Mouse (Mus musculus) midbrain, embryonic 15.5 days (tissue): ENCODE data around the gene Aloxe3. TPM values are rescaled to one million over a fixed set of nuclear protein-coding genes. Genes with fewer than 3 reads are reported as not detected.

Experiments used
- ATAC-seq: fragments of 200-750 bp; cut with Nextera tagmentation; replicated peaks from 2 replicates; pipeline ENCODE4 v1.8.0; 2017; ENCODE audit warnings: moderate TSS enrichment
- H3K27ac ChIP-seq: fragments of 300-500 bp; sonication (generic); 2 replicates; pipeline ENCODE4 v1.5.1; 2015; ENCODE audit warnings: mild to moderate bottlenecking, inconsistent platforms
- H3K27me3 ChIP-seq: fragments of 300-500 bp; sonication (generic); replicated peaks from 2 replicates; pipeline ENCODE4 v1.6.1; 2015; ENCODE audit warnings: inconsistent platforms
- H3K36me3 ChIP-seq: fragments of 300-500 bp; sonication (generic); replicated peaks from 2 replicates; pipeline ENCODE4 v1.6.1; 2015; ENCODE audit warnings: inconsistent platforms
- H3K4me1 ChIP-seq: fragments of 300-500 bp; sonication (generic); 2 replicates; pipeline ENCODE4 v1.6.1; 2015; ENCODE audit warnings: inconsistent platforms
- H3K4me2 ChIP-seq: fragments of 300-500 bp; sonication (generic); 2 replicates; pipeline ENCODE4 v1.6.1; 2015; ENCODE audit warnings: inconsistent platforms, mild to moderate bottlenecking, moderate library complexity
- H3K4me3 ChIP-seq: fragments of 300-500 bp; sonication (generic); 2 replicates; pipeline ENCODE4 v1.5.1; 2015; ENCODE audit warnings: mild to moderate bottlenecking, inconsistent platforms
- H3K9ac ChIP-seq: fragments of 300-500 bp; sonication (generic); 2 replicates; pipeline ENCODE4 v1.6.1; 2015; ENCODE audit warnings: mild to moderate bottlenecking, inconsistent platforms
- H3K9me3 ChIP-seq: fragments of 300-500 bp; sonication (generic); 2 replicates; pipeline ENCODE4 v1.6.1; 2016; ENCODE audit warnings: inconsistent platforms
- WGBS: fragments of 180-500 bp; shearing (Covaris S2); methylation state at CpG from one replicate; pipeline ENCODE4 v1.1.7; 2015; ENCODE audit warnings: mixed read lengths; 5-methylcytosine and 5-hydroxymethylcytosine counted together
- polyA plus RNA-seq: library from polyadenylated mRNA; unstranded; fragments of >200 nt; fragmentation: Nextera tagmentation; extraction: Ambion mirVana; gene quantifications from 2 replicates; pipeline ENCODE4 v1.2.1, GENCODE M21; 2015

Gene Aloxe3
- polyA plus RNA-seq, 1 experiment from 2014 or later = 8.0 TPM

DNA sequence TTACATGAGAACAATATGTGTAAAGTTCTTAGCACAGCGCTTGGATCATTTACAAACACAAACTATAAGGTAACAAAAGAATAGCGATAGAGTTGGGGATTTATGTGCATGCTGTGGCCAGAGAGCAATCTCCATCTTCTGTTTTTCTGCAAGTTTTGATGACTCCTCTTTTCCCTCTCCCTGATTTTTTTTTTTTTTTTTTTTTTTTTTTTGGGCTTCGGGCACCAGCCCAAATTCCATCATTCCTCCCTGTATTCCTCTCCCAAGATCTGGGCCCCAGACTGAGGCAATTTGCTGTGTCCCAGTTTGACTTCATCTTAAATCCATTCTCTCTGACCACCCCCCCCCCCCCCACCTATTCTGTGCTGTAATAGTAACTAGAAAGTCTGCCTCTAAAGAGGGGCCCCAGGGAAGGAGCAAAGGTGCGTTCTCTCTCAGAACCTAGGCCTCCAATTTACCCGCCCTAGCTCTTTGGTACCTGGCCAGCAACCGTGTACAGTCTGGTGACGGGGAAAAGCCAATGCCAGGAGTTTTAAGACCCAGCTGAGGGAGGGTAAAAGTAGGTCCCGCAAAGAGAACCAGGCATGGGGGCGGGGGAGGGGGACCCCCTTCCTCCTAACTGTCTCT lies 29.2 kb upstream of the Aloxe3 start:
- Histone ChIP-seq H3K36me3 (no peaks in the 10 kb centered on the region; the same call in 1 of the 2 replicates), H3K27ac (peak overlapping the region; percentile 78), H3K27me3 (no peaks in the 10 kb centered on the region), H3K4me1 (peaks cover 68% of the 10 kb centered on the region), H3K9me3 (no peaks in the 10 kb centered on the region), H3K9ac (peak overlapping the region; percentile 2; the same call in 1 of the 2 replicates), H3K4me2 (peak overlapping the region; percentile 82), H3K4me3 (peak overlapping the region; percentile 47)
- ATAC-seq = no peak
- 17% methylated on average over 9 of the region's 9 CpGs for whole genome bisulfite sequencing

DNA sequence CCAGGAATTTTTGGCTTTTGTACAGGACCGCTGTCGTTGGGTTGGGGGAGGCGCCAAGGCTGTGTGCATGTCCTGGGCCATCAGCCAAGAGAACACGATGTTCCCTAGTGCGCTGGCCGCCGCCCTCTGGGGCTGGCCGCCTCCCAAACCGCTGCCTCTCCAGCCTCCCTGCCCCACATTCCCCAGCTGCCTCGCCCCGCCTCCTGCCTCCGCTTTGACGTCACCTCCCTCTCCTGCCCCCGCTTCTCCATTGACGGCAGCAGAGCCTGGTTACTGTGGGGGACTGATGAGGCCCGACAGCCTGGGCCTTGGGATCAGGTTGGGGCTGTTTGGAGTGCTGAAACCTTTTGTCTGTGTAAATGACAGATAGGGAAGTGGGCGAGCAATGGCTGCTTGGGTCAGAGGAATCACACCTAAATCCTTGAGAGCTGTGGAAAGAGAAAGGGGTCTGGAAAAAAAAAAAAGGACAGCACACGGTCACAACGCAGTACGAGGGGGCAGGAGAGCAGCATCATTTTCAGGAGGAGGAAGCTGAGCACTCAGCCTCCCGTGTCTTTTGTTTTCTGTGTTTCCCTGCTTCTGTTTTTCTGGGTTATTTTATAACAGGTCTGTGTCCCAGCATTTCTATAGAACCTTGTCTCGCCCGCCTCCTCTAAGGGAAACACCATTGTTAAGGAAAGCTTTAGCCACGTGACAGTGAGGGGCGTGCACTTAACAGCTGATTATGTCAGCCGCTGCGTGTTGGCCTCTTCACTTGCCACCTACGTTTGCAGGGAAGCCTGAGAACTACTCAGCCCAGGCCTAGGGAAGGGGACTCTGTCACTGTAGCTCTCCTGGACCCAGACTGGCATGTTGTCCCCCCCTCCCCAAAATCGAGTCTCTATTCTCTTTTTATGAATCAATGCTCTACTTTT lies 28.5 kb upstream of the Aloxe3 start:
- H3K27me3 ChIP-seq = no peaks in the 10 kb centered on the region
- H3K9ac ChIP-seq = peak overlapping the region; percentile 2; the same call in 1 of the 2 replicates
- 3% methylated on average over 29 of the region's 29 CpGs for WGBS
- peaks cover 68% of the 10 kb centered on the region for H3K4me1 ChIP-seq
- H3K9me3 ChIP-seq = no peaks in the 10 kb centered on the region
- peak overlapping the region; percentile 26 for H3K4me3 ChIP-seq
- H3K27ac ChIP-seq = peak overlapping the region; percentile 78
- H3K36me3 ChIP-seq = peaks cover 8% of the 10 kb centered on the region; the same call in 1 of the 2 replicates
- H3K4me2 ChIP-seq = peak overlapping the region; percentile 80
- ATAC-seq = no peak

DNA sequence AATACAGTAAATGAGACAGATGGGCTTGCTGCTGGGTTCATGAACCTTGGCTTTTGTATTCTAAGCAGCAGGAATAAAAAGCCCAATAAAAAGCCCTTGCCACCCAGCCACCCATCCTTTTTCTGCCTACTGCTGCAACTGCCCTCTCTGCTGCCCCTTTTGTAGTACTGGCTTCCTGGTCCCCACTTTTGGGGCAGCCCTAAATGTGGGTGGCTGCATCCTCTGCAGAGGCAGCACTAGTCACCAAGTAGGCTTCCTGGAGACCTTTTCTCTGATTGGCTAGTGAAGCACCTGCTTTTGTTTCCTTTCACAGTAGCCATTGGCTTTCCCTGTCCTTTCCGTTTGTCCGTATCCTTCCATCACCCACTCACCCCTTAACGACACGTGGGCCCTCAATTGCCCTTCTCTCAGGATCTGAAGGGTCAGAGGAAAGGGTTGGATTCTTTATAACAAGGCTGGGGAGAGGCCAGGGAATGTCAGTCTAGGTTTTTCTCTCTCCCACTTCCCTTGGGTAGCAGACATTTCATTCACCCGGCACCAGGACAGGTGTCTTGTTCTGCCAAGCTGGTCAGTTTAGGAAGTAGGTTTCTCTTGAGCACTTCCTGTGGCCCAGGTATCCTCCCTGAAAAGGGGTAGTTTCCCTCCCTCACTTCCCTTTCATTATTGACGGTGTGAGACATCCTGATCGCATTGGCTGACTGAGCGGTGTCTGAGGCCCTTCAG lies 27.5 kb upstream of the Aloxe3 start:
- 19% methylated on average over 8 of the region's 8 CpGs for WGBS
- H3K27ac ChIP-seq = peak overlapping the region; percentile 78
- no peaks in the 10 kb centered on the region for H3K9me3 ChIP-seq
- no peaks in the 10 kb centered on the region for H3K27me3 ChIP-seq
- H3K36me3 ChIP-seq = peaks cover 17% of the 10 kb centered on the region; the same call in 1 of the 2 replicates
- peak overlapping the region; percentile 55 for H3K4me3 ChIP-seq
- peak overlapping the region; percentile 56 for H3K9ac ChIP-seq
- no peak for ATAC-seq
- H3K4me2 ChIP-seq = peak overlapping the region; percentile 80
- H3K4me1 ChIP-seq = peaks cover 65% of the 10 kb centered on the region

DNA sequence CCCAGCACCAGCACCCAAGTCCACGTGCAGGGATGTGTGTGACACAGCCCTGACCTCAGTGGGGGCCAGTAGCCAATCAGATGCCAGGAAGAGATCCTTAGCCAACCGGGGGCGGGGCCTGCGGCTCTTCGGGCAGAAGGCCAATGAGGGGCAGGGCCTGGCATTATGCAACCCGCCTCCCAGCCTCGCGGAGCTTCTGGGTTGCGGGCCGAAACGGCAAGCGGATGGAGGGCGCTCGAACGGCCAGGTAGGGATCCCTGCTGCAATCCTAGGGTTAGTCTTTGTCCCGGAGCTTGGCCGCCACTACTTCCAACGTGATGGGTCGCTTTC lies 27.0 kb upstream of the Aloxe3 start:
- H3K36me3 ChIP-seq = peaks cover 22% of the 10 kb centered on the region; the same call in 1 of the 2 replicates
- peak overlapping the region; percentile 55 for H3K4me3 ChIP-seq
- H3K9ac ChIP-seq = peak overlapping the region; percentile 56
- peak overlapping the region; percentile 80 for H3K4me2 ChIP-seq
- no peaks in the 10 kb centered on the region for H3K9me3 ChIP-seq
- peak; percentile 9; the same call in 1 of the 2 replicates for ATAC-seq
- H3K27me3 ChIP-seq = no peaks in the 10 kb centered on the region
- H3K27ac ChIP-seq = peak overlapping the region; percentile 78
- WGBS = 1% methylated on average over 19 of the region's 19 CpGs
- H3K4me1 ChIP-seq = peaks cover 65% of the 10 kb centered on the region

DNA sequence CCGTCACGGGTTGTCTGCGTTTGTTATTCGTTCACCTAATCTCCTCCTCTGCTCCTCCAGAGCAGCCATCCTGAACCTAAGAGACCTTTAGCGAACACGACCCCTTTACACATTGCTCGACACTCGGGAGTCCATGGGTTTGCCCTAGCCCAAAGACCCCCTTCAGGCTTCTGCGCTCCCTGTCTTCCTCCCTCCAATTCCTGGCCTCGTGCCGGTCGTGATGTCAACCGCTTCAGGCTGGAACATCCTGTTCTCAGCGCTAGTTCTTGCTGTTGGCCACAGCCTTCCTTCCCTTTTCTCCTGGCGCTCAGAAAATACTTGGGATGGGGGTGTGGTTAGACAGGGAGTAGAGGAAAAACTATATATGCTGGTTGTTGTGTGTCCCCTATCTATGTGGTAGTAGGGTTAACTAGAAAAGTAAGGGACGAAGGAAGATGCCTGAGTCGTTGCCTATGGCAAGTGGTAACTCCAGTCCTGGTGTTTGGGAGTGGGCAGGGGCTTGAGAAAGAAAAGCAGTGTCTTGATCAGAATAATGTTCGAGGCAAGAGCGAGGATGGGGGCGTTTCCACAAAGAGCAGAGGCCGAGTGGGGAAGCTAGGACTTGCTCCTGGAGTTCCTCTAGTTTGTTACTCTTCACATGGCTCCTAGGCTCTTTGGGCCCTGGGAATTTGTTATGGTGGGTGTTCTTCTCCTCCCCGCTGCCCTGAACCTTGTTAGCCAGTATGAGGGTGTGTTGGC lies 26.4 kb upstream of the Aloxe3 start:
- 1% methylated on average over 22 of the region's 22 CpGs for WGBS
- Histone ChIP-seq H3K27me3 (no peaks in the 10 kb centered on the region), H3K4me2 (peak overlapping the region; percentile 80), H3K36me3 (peaks cover 28% of the 10 kb centered on the region; the same call in 1 of the 2 replicates), H3K27ac (peak overlapping the region; percentile 78), H3K4me1 (peaks cover 61% of the 10 kb centered on the region), H3K4me3 (peak overlapping the region; percentile 55), H3K9ac (peak overlapping the region; percentile 56), H3K9me3 (no peaks in the 10 kb centered on the region)
- ATAC-seq = no peak

DNA sequence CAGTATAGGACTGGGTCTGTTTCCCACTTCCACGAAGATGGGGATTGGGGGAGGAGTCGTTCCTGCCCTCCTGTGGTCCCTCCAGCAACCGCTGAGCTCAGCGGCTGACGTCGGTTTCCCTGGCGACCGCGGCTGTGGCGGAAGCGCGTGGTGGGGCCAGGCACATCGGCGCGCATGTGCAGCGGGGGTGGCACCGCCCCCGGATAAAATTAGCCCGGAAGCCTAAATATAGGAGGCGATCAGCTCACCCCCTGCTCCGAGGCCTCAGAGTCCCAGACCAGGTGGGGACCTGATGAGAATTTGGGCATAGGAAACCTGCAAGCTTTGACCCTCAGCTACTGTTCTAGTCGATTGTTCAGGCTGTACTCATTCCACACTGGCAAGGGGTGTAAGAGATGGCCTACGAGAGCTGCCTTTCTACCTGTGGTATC lies 25.8 kb upstream of the Aloxe3 start:
- H3K36me3 ChIP-seq = peaks cover 34% of the 10 kb centered on the region; the same call in 1 of the 2 replicates
- peak overlapping the region; percentile 56 for H3K9ac ChIP-seq
- H3K9me3 ChIP-seq = no peaks in the 10 kb centered on the region
- peak overlapping the region; percentile 55 for H3K4me3 ChIP-seq
- under 1% methylated on average over 23 of the region's 23 CpGs for WGBS
- peaks cover 59% of the 10 kb centered on the region for H3K4me1 ChIP-seq
- peak overlapping the region; percentile 78 for H3K27ac ChIP-seq
- no peaks in the 10 kb centered on the region for H3K27me3 ChIP-seq
- ATAC-seq = 0 out of 2 replicates have a peak, but pooled peaks have one; percentile 14
- peak overlapping the region; percentile 80 for H3K4me2 ChIP-seq

DNA sequence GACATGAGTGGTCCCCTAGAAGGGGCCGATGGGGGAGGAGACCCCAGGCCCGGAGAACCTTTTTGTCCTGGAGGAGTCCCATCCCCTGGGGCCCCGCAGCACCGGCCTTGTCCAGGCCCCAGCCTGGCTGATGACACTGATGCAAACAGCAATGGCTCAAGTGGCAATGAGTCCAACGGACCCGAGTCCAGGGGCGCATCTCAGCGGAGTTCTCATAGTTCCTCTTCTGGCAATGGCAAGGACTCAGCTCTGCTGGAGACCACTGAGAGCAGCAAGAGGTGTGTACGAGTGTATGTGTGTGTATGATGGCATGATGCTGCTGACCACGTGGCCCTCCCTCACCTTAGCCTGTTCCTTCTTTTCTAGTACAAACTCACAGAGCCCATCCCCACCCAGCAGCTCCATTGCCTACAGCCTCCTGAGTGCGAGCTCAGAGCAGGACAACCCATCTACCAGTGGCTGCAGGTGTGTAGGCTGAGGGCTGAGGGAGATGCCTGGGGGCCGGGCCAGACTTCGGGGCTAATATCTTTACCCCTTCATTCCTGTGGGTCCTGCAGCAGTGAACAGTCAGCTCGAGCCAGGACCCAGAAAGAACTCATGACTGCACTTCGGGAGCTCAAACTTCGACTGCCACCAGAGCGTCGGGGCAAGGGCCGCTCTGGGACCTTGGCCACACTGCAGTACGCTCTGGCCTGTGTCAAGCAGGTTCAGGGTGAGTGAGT lies 24.9 kb upstream of the Aloxe3 start:
- Histone ChIP-seq H3K36me3 (peaks cover 39% of the 10 kb centered on the region; the same call in 1 of the 2 replicates), H3K4me1 (peaks cover 51% of the 10 kb centered on the region), H3K4me3 (peak overlapping the region; percentile 55), H3K27me3 (no peaks in the 10 kb centered on the region), H3K27ac (0 out of 2 replicates have a peak overlapping the region, but pooled peaks have one; percentile 78), H3K9ac (peak overlapping the region; percentile 56; the same call in 1 of the 2 replicates), H3K4me2 (peak overlapping the region; percentile 80), H3K9me3 (no peaks in the 10 kb centered on the region)
- no peak for ATAC-seq
- 93% methylated on average over 20 of the region's 20 CpGs for WGBS

DNA sequence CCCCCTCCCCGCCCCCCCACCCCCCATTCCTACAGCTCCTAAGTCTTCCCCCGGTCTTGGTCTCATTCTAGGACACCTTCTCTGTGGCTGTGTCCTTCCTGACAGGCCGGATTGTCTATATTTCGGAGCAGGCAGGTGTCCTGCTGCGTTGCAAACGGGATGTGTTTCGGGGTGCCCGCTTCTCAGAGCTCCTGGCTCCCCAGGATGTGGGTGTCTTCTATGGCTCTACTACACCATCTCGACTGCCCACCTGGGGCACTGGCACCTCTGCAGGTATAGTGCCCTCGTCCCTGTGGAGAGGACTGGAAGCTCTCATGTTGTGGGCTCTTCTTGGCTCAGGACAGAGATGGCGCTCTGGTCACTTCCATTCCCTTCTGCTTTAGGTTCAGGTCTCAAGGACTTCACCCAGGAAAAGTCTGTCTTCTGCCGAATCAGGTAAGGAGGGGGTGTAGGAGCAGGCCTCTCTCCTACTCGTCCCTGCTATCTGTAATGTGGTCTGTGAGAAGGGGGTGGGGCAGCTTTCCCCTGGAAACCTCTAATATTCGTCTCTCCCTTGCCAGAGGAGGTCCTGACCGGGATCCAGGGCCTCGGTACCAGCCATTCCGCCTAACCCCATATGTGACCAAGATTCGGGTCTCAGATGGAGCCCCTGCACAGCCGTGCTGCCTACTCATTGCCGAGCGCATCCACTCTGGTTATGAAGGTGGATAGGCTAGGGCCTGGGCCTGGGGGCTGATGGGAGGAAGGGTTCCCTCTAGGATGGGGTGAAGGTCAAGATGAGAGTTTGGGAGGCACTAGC lies 23.9 kb upstream of the Aloxe3 start:
- Histone ChIP-seq H3K4me2 (no peak overlapping the region), H3K27me3 (no peaks in the 10 kb centered on the region), H3K9me3 (no peaks in the 10 kb centered on the region), H3K9ac (no peak overlapping the region), H3K4me3 (no peak overlapping the region), H3K4me1 (peaks cover 42% of the 10 kb centered on the region), H3K36me3 (peaks cover 43% of the 10 kb centered on the region; the same call in 1 of the 2 replicates), H3K27ac (no peak overlapping the region)
- 91% methylated on average over 21 of the region's 21 CpGs for WGBS
- ATAC-seq = no peak

DNA sequence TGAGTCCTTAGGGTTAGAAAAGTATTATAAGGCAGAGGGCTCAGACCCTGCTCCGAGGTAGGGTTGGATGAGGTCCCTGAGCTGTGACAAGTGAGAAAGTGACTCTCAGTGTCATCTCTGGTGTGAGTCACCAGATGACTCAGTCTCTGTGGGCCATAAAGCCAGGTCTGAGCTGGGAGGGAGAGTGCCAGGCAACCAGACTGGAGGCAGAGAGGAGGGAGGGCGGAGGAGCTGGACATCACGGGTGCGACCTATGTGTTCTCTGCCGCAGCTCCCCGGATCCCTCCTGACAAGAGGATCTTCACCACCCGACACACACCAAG lies 23.3 kb upstream of the Aloxe3 start:
- peaks cover 45% of the 10 kb centered on the region; the same call in 1 of the 2 replicates for H3K36me3 ChIP-seq
- H3K4me1 ChIP-seq = peaks cover 36% of the 10 kb centered on the region
- ATAC-seq = no peak
- H3K9ac ChIP-seq = no peak overlapping the region
- no peak overlapping the region for H3K27ac ChIP-seq
- H3K27me3 ChIP-seq = no peaks in the 10 kb centered on the region
- H3K4me3 ChIP-seq = no peak overlapping the region
- H3K9me3 ChIP-seq = no peaks in the 10 kb centered on the region
- H3K4me2 ChIP-seq = no peak overlapping the region
- 97% methylated on average over 7 of the region's 7 CpGs for WGBS

DNA sequence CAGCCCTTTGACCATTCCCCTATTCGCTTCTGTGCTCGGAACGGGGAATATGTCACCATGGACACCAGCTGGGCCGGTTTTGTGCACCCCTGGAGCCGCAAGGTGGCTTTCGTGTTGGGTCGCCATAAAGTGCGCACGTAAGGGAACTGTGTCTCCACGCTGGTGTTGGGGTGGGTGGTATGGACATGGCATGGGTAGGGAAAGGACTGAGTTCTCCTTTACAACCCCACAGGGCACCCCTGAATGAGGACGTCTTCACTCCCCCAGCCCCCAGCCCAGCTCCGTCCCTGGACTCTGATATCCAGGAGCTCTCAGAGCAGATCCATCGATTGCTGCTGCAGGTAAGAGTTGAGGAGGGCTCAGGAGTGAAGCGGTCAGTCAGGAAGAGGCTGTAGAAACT lies 22.6 kb upstream of the Aloxe3 start:
- 94% methylated on average over 14 of the region's 14 CpGs for WGBS
- no peak overlapping the region for H3K9ac ChIP-seq
- H3K4me1 ChIP-seq = peaks cover 29% of the 10 kb centered on the region
- H3K4me3 ChIP-seq = no peak overlapping the region
- H3K4me2 ChIP-seq = no peak overlapping the region
- no peak overlapping the region for H3K27ac ChIP-seq
- no peaks in the 10 kb centered on the region for H3K27me3 ChIP-seq
- no peaks in the 10 kb centered on the region for H3K9me3 ChIP-seq
- ATAC-seq = no peak
- peaks cover 45% of the 10 kb centered on the region; the same call in 1 of the 2 replicates for H3K36me3 ChIP-seq
